Mouse (Mus musculus) kidney, adult 8-10 months (tissue): ENCODE measurements at regions not wholly inside any gene's neighbourhood (a gene's known extent, or its start where the extent isn't known, plus 50 kb on each side); places are given as distances from the start of the nearest gene placed in this dataset.

Experiments used
- DNase-seq, 2 experiments: peaks; one replicate each; pipeline ENCODE4 v3.0.0; 2022

GRCm38 (mm10) chr6:100973366-100974090, 140.1 kb downstream of the Ppp4r2 start:
- DNase-seq = no peak

- DNase-seq = no peak
These were observed 141.3 kb downstream of the Ppp4r2 start for GRCm38 (mm10) chr6:100974716-100975115.

GRCm38 (mm10) chr6:100975835-100976234, 142.4 kb downstream of the Ppp4r2 start:
- DNase-seq = no peak

- no peak for DNase-seq
These were observed 143.8 kb downstream of the Ppp4r2 start for GRCm38 (mm10) chr6:100977201-100977691.

- DNase-seq = no peak
These were observed 144.7 kb downstream of the Ppp4r2 start for GRCm38 (mm10) chr6:100978113-100978512.

GRCm38 (mm10) chr6:100978727-100979460, 145.5 kb downstream of the Ppp4r2 start:
- no peak for DNase-seq

GRCm38 (mm10) chr6:100980156-100980555, 146.7 kb downstream of the Ppp4r2 start:
- DNase-seq = no peak

- no peak for DNase-seq
These were observed 151.4 kb downstream of the Ppp4r2 start for GRCm38 (mm10) chr6:100984861-100985260.

GRCm38 (mm10) chr6:100985334-100985937, 152.0 kb downstream of the Ppp4r2 start:
- DNase-seq = no peak

GRCm38 (mm10) chr6:100988521-100988920, 155.1 kb downstream of the Ppp4r2 start:
- DNase-seq = no peak

GRCm38 (mm10) chr6:100993421-100993820, 160.0 kb downstream of the Ppp4r2 start:
- no peak for DNase-seq

GRCm38 (mm10) chr6:100995874-100996560, 162.6 kb downstream of the Ppp4r2 start:
- DNase-seq = no peak

- DNase-seq = no peak
These were observed 164.9 kb downstream of the Ppp4r2 start for GRCm38 (mm10) chr6:100998285-100998684.

GRCm38 (mm10) chr6:101003901-101004300, 170.5 kb downstream of the Ppp4r2 start:
- peak; percentile 56 to 82 for DNase-seq

GRCm38 (mm10) chr6:101021650-101022049, 188.2 kb downstream of the Ppp4r2 start:
- DNase-seq = no peak

- DNase-seq = no peak
These were observed 192.4 kb downstream of the Ppp4r2 start for GRCm38 (mm10) chr6:101025816-101026215.

GRCm38 (mm10) chr6:101027462-101027861, 194.0 kb downstream of the Ppp4r2 start:
- DNase-seq = no peak

- no peak for DNase-seq
These were observed 196.0 kb downstream of the Ppp4r2 start for GRCm38 (mm10) chr6:101029436-101029835.

GRCm38 (mm10) chr6:101030451-101031125, 197.2 kb downstream of the Ppp4r2 start:
- no peak for DNase-seq

- DNase-seq = no peak
These were observed 213.3 kb downstream of the Ppp4r2 start for GRCm38 (mm10) chr6:101046755-101047154.

GRCm38 (mm10) chr6:101047195-101047594, 213.8 kb downstream of the Ppp4r2 start:
- DNase-seq = no peak

GRCm38 (mm10) chr6:101048431-101048830, 215.0 kb downstream of the Ppp4r2 start:
- DNase-seq = no peak
